Mouse (Mus musculus): ENCODE data around the gene Fgf15. TPM values are rescaled to one million over a fixed set of nuclear protein-coding genes. Genes with fewer than 3 reads are reported as not detected.

Gene Fgf15
- polyA plus RNA-seq, 1 experiment from 2014 or later: 92.1 TPM

DNA sequence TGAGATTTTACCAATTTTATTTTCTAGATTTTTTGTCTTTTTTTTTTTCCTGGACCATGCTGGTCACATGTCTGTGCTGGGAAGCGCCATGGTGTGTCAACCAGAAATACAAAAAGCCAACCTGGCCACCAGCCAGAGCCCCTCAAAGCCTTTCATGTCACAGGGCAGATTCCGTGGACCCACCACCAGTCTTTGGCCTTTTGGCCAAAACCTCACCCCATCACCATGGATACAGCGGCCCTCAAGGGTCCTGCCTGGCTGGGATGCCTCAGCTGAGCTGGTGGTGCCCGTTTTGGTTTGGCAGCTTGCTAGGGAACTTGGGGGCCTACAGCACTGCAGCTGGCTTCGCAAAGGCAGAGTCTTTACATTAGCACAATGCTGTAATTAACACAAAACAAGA, 33.6 kb downstream of the Fgf15 start:
- Histone ChIP-seq H3K36me3 (ENCODE audit: control insufficient read depth, insufficient read depth, low read length) (peaks cover 27% of the 10 kb centered on the region; the same call in 1 of the 2 replicates), H3K4me2 (ENCODE audit: low read depth, low read length, severe bottlenecking) (no peak overlapping the region), H3K27ac (ENCODE audit: low read depth, low read length) (no peak overlapping the region), H3K9me3 (ENCODE audit: control insufficient read depth, low read length) (no peaks in the 10 kb centered on the region), H3K4me3 (ENCODE audit: low read depth, low read length) (no peak overlapping the region), H3K27me3 (ENCODE audit: control insufficient read depth, insufficient read depth, low read length) (no peaks in the 10 kb centered on the region), H3K9ac (ENCODE audit: low read length) (no peak overlapping the region), H3K4me1 (replicated peaks; ENCODE audit: control insufficient read depth, insufficient read depth, low read length) (no peaks in the 10 kb centered on the region)
- ATAC-seq (replicated peaks; ENCODE audit: low FRiP score): no peak
- peak; percentile 48 for DNase-seq (ENCODE audit: low spot score)
- WGBS: 70% methylated on average over 5 of the region's 5 CpGs

DNA sequence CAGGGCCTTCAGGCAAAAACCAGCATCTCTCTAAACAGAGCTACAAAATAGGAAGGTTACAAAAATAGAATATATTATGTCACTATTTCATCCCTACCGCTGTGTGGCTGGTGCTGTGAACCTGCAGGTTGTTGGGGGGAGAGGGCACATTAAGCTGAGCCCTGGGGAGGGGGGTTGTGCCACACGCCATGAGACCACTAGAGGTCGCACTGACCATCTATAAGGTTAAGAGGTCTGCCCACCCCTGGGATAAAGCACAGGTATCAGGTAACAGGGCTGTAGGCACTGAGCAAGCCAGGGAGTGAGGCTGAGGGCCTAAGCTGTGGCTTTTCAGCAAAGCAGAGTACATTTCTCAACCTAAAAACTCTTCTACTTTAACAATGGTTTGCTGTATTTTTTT, 35.4 kb downstream of the Fgf15 start:
- H3K9me3 ChIP-seq (ENCODE audit: control insufficient read depth, low read length): no peaks in the 10 kb centered on the region
- H3K36me3 ChIP-seq (ENCODE audit: control insufficient read depth, insufficient read depth, low read length): peaks cover 34% of the 10 kb centered on the region; the same call in 1 of the 2 replicates
- DNase-seq (ENCODE audit: low spot score): peak; percentile 75
- no peak overlapping the region for H3K27ac ChIP-seq (ENCODE audit: low read depth, low read length)
- H3K4me2 ChIP-seq (ENCODE audit: low read depth, low read length, severe bottlenecking): no peak overlapping the region
- 0 out of 2 replicates have a peak, but pooled peaks have one; percentile 29 for ATAC-seq (replicated peaks; ENCODE audit: low FRiP score)
- no peak overlapping the region for H3K4me3 ChIP-seq (ENCODE audit: low read depth, low read length)
- no peaks in the 10 kb centered on the region for H3K27me3 ChIP-seq (ENCODE audit: control insufficient read depth, insufficient read depth, low read length)
- peaks cover 6% of the 10 kb centered on the region for H3K4me1 ChIP-seq (replicated peaks; ENCODE audit: control insufficient read depth, insufficient read depth, low read length)
- 23% methylated on average over 3 of the region's 3 CpGs for WGBS
- H3K9ac ChIP-seq (ENCODE audit: low read length): no peak overlapping the region

DNA sequence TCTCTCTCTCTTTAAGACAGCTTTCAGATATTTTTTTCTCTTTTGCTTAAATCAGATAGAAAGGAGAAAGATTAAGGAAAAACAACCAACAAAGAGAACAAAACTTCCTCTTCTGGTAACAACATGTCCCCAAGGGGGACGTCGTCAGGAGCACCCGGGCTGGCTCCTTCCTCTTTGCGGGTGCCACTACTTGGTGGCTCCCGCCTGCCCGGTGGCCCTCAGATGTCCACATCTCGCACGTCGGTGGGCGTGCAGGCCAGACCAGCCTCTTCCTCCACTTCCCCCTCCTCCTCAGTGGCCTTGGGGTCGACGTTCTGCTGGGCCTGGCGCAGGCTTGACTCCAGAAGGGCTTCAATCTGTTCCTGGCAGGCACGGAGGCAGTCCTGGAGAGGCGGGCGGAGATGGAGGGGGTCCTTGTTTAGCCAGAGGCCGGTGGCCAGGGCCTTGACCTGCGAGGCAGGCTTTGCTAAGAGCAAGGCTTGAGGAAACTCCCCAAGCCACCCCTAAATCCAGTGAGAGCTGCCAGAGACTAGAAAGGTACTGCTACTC, 36.1 kb downstream of the Fgf15 start:
- Histone ChIP-seq H3K4me3 (ENCODE audit: low read depth, low read length) (no peak overlapping the region), H3K4me2 (ENCODE audit: low read depth, low read length, severe bottlenecking) (no peak overlapping the region), H3K36me3 (ENCODE audit: control insufficient read depth, insufficient read depth, low read length) (peaks cover 40% of the 10 kb centered on the region; the same call in 1 of the 2 replicates), H3K27ac (ENCODE audit: low read depth, low read length) (no peak overlapping the region), H3K9ac (ENCODE audit: low read length) (no peak overlapping the region), H3K9me3 (ENCODE audit: control insufficient read depth, low read length) (no peaks in the 10 kb centered on the region), H3K4me1 (replicated peaks; ENCODE audit: control insufficient read depth, insufficient read depth, low read length) (peaks cover 10% of the 10 kb centered on the region), H3K27me3 (ENCODE audit: control insufficient read depth, insufficient read depth, low read length) (no peaks in the 10 kb centered on the region)
- no peak for ATAC-seq (replicated peaks; ENCODE audit: low FRiP score)
- 74% methylated on average over 18 of the region's 18 CpGs for WGBS
- peak; percentile 54 for DNase-seq (ENCODE audit: low spot score)

- no peaks in the 10 kb centered on the region for H3K27me3 ChIP-seq (ENCODE audit: control insufficient read depth, insufficient read depth, low read length)
- peaks cover 40% of the 10 kb centered on the region; the same call in 1 of the 2 replicates for H3K36me3 ChIP-seq (ENCODE audit: control insufficient read depth, insufficient read depth, low read length)
- no peak overlapping the region for H3K9ac ChIP-seq (ENCODE audit: low read length)
- no peak overlapping the region for H3K4me2 ChIP-seq (ENCODE audit: low read depth, low read length, severe bottlenecking)
- H3K4me1 ChIP-seq (replicated peaks; ENCODE audit: control insufficient read depth, insufficient read depth, low read length): peaks cover 10% of the 10 kb centered on the region
- no peak overlapping the region for H3K4me3 ChIP-seq (ENCODE audit: low read depth, low read length)
- no peak overlapping the region for H3K27ac ChIP-seq (ENCODE audit: low read depth, low read length)
- no peaks in the 10 kb centered on the region for H3K9me3 ChIP-seq (ENCODE audit: control insufficient read depth, low read length)
- no peak for DNase-seq (ENCODE audit: low spot score)
- WGBS: 88% methylated on average over 3 of the region's 3 CpGs
- ATAC-seq (replicated peaks; ENCODE audit: low FRiP score): no peak
Observed at GRCm38 (mm10) chr7:144933336-144933735, 37.0 kb downstream of the Fgf15 start.

- WGBS: 93% methylated on average over 8 of the region's 8 CpGs
Observed at GRCm38 (mm10) chr7:144933796-144934195, 37.5 kb downstream of the Fgf15 start.

DNA sequence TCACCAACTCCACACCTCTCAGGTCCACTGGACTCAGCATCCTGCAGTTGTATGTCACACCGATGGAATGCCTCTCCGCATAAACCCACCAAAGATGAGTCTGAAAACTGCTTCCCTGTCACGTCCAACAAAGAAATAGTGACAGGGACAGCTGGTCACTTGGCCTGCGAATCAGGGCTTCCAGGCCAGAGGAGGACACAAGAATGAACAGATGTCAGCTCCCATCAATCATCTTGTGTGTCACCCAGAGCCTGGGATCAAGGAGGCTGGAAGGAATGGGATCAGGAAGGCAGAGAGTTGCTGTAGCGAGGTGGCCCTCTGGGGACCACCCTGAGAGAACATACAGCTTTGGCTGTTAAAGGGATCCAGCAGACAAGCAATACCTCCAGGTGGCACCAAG, 38.6 kb downstream of the Fgf15 start:
- ATAC-seq (replicated peaks; ENCODE audit: low FRiP score) (no peak), DNase-seq (ENCODE audit: low spot score) (no peak)
- no peaks in the 10 kb centered on the region for H3K27me3 ChIP-seq (ENCODE audit: control insufficient read depth, insufficient read depth, low read length)
- no peaks in the 10 kb centered on the region for H3K9me3 ChIP-seq (ENCODE audit: control insufficient read depth, low read length)
- H3K9ac ChIP-seq (ENCODE audit: low read length): no peak overlapping the region
- WGBS: 88% methylated on average over 5 of the region's 5 CpGs
- H3K36me3 ChIP-seq (ENCODE audit: control insufficient read depth, insufficient read depth, low read length): peaks cover 40% of the 10 kb centered on the region; the same call in 1 of the 2 replicates
- H3K27ac ChIP-seq (ENCODE audit: low read depth, low read length): no peak overlapping the region
- no peak overlapping the region for H3K4me3 ChIP-seq (ENCODE audit: low read depth, low read length)
- H3K4me1 ChIP-seq (replicated peaks; ENCODE audit: control insufficient read depth, insufficient read depth, low read length): peaks cover 10% of the 10 kb centered on the region
- no peak overlapping the region for H3K4me2 ChIP-seq (ENCODE audit: low read depth, low read length, severe bottlenecking)

More at GRCm38 (mm10) chr7:144933796-144934195, 37.5 kb downstream of the Fgf15 start:
- peak; percentile 50 for DNase-seq (ENCODE audit: low spot score)
- peaks cover 40% of the 10 kb centered on the region; the same call in 1 of the 2 replicates for H3K36me3 ChIP-seq (ENCODE audit: control insufficient read depth, insufficient read depth, low read length)
- no peak for ATAC-seq (replicated peaks; ENCODE audit: low FRiP score)
- no peaks in the 10 kb centered on the region for H3K27me3 ChIP-seq (ENCODE audit: control insufficient read depth, insufficient read depth, low read length)
- H3K4me1 ChIP-seq (replicated peaks; ENCODE audit: control insufficient read depth, insufficient read depth, low read length): peaks cover 10% of the 10 kb centered on the region
- H3K4me3 ChIP-seq (ENCODE audit: low read depth, low read length): no peak overlapping the region
- no peak overlapping the region for H3K4me2 ChIP-seq (ENCODE audit: low read depth, low read length, severe bottlenecking)
- no peak overlapping the region for H3K27ac ChIP-seq (ENCODE audit: low read depth, low read length)
- no peak overlapping the region for H3K9ac ChIP-seq (ENCODE audit: low read length)
- no peaks in the 10 kb centered on the region for H3K9me3 ChIP-seq (ENCODE audit: control insufficient read depth, low read length)

DNA sequence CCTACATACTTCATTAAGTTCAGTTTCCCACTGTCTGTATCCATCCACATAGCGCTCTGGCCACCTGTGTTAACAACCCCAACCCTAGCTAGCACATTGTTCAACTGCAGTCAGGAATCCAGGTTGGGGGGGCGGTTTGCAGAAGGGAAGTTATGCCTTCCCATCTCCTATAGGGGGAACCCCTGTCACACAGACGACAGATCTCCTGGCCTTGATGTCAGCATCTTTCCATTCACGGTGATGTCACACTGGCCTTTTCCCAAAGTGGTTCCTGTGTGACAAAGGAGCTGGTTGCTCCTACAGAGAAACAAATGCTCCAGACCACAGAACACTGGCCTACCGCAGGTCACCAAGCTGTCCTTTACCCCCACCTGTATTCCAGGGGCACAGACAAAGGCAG, 39.2 kb downstream of the Fgf15 start:
- no peak for DNase-seq (ENCODE audit: low spot score)
- H3K4me3 ChIP-seq (ENCODE audit: low read depth, low read length): no peak overlapping the region
- ATAC-seq (replicated peaks; ENCODE audit: low FRiP score): no peak
- H3K36me3 ChIP-seq (ENCODE audit: control insufficient read depth, insufficient read depth, low read length): peaks cover 36% of the 10 kb centered on the region; the same call in 1 of the 2 replicates
- H3K9ac ChIP-seq (ENCODE audit: low read length): peak overlapping the region; percentile 5; the same call in 1 of the 2 replicates
- H3K4me1 ChIP-seq (replicated peaks; ENCODE audit: control insufficient read depth, insufficient read depth, low read length): peaks cover 10% of the 10 kb centered on the region
- H3K4me2 ChIP-seq (ENCODE audit: low read depth, low read length, severe bottlenecking): no peak overlapping the region
- H3K27ac ChIP-seq (ENCODE audit: low read depth, low read length): no peak overlapping the region
- WGBS: 59% methylated on average over 5 of the region's 5 CpGs
- no peaks in the 10 kb centered on the region for H3K9me3 ChIP-seq (ENCODE audit: control insufficient read depth, low read length)
- no peaks in the 10 kb centered on the region for H3K27me3 ChIP-seq (ENCODE audit: control insufficient read depth, insufficient read depth, low read length)

GRCm38 (mm10) chr7:144936311-144936880, 40.1 kb downstream of the Fgf15 start:
- H3K27ac ChIP-seq (ENCODE audit: low read depth, low read length): no peak overlapping the region
- ATAC-seq (replicated peaks; ENCODE audit: low FRiP score): no peak
- H3K36me3 ChIP-seq (ENCODE audit: control insufficient read depth, insufficient read depth, low read length): peaks cover 36% of the 10 kb centered on the region; the same call in 1 of the 2 replicates
- H3K27me3 ChIP-seq (ENCODE audit: control insufficient read depth, insufficient read depth, low read length): no peaks in the 10 kb centered on the region
- H3K4me1 ChIP-seq (replicated peaks; ENCODE audit: control insufficient read depth, insufficient read depth, low read length): peaks cover 10% of the 10 kb centered on the region
- DNase-seq (ENCODE audit: low spot score): no peak
- peak overlapping the region; percentile 11; the same call in 1 of the 2 replicates for H3K4me2 ChIP-seq (ENCODE audit: low read depth, low read length, severe bottlenecking)
- H3K9ac ChIP-seq (ENCODE audit: low read length): no peak overlapping the region; the same call in 1 of the 2 replicates
- H3K4me3 ChIP-seq (ENCODE audit: low read depth, low read length): no peak overlapping the region
- H3K9me3 ChIP-seq (ENCODE audit: control insufficient read depth, low read length): no peaks in the 10 kb centered on the region
- 88% methylated on average over 4 of the region's 4 CpGs for WGBS
